Mouse (Mus musculus): ENCODE measurements at regions not wholly inside any gene's neighbourhood (a gene's known extent, or its start where the extent isn't known, plus 50 kb on each side); places are given as distances from the start of the nearest gene placed in this dataset.

DNA sequence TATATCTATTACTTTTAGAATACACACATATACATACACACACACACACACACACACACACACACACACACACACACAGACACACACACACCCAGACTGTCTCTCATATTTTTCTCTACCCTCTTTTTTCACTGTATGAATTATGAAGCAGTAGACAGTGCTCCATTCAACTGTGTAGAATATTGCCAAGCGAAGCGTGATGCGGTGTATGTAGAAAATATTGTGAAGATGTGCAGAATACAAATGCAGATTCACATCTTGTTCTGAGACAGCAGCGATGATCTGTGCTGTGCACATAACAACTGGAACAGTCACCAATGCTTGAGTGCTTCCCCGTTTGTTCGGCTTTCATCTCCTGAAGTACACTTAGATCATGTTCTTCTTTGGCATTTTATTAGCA lies 395.5 kb downstream of the Lipi start:
- Histone ChIP-seq H3K36me3 (ENCODE audit: insufficient read depth, low read length) (no peaks in the 10 kb centered on the region), H3K9me3 (ENCODE audit: low read length) (no peaks in the 10 kb centered on the region), H3K27me3 (ENCODE audit: insufficient read depth, low read length) (no peaks in the 10 kb centered on the region), H3K4me3 (replicated peaks; ENCODE audit: low read length) (no peak overlapping the region), H3K4me1 (replicated peaks; ENCODE audit: low read depth, low read length) (no peaks in the 10 kb centered on the region)
- TF ChIP-seq POU5F1 (IDR thresholded peaks at IDR 0.05; ENCODE audit: borderline replicate concordance, low read length) (no peak), CTCF (conservative IDR thresholded peaks at IDR 0.05; ENCODE audit: low read length) (no peak), NANOG (IDR thresholded peaks at IDR 0.05; ENCODE audit: borderline replicate concordance, low read length) (no peak)

DNA sequence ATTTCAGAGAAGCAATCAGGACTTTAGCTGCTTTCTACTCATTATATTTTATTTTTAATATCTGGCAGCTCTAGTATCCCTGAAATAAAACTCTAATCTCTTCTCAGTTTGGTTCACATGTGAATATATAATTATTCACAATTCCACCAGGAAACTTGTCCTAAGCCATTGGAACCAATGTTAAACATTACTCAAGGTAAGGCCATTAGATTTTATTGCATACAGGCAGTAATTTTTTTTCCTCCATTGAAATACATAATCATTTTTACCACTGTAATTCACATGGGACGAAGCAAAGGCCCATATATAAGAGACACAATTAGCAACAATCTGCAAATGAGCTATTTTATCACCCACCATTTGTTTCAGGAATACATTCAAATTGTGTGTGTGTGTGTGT lies 419.8 kb downstream of the Lipi start:
- no peak overlapping the region for H3K4me3 ChIP-seq (replicated peaks; ENCODE audit: low read length)
- H3K36me3 ChIP-seq (ENCODE audit: insufficient read depth, low read length), result no peaks in the 10 kb centered on the region
- no peaks in the 10 kb centered on the region for H3K27me3 ChIP-seq (ENCODE audit: insufficient read depth, low read length)
- TF ChIP-seq NANOG (IDR thresholded peaks at IDR 0.05; ENCODE audit: borderline replicate concordance, low read length), result no peak
- no peak for TF ChIP-seq POU5F1 (IDR thresholded peaks at IDR 0.05; ENCODE audit: borderline replicate concordance, low read length)
- no peak for TF ChIP-seq CTCF (conservative IDR thresholded peaks at IDR 0.05; ENCODE audit: low read length)
- H3K4me1 ChIP-seq (replicated peaks; ENCODE audit: low read depth, low read length), result no peaks in the 10 kb centered on the region
- H3K9me3 ChIP-seq (ENCODE audit: low read length), result no peaks in the 10 kb centered on the region

DNA sequence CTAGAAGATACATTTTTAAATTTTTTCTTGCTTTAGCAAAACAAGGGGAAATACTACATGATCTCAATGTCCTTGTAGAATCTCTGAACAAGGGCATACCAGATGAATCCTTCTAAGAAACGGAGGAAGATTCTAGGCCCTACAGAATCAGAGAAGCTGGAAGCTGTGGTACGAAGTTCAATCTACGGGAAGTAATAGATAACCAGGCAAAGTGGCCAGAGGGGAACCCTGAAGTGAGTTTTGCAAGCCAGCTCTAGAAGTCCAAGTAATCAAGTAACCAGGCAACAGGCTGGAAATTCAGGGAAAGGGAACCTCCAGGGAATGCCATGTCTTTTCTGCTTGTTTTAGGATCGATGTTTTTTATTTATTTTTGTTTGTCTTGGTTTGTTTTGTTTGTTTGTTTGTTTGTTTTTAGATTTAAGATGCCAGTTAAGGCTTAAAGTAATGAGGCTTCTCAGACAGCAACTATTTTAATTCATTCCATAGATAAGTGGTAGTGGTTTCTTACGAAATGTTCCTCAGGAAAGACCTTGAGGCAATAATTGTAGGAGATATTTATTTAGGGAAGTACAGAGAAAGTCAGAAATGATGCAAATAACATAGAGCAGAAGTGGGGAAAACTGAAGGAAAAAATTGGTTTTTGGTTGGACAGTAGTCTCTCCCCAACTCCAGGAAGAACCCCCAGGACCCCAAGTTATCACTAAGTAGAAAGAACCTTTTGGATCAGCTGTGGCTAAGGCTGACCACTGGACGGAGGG lies 420.7 kb downstream of the Lipi start:
- Histone ChIP-seq H3K27me3 (ENCODE audit: insufficient read depth, low read length) (no peaks in the 10 kb centered on the region), H3K4me3 (replicated peaks; ENCODE audit: low read length) (no peak overlapping the region), H3K36me3 (ENCODE audit: insufficient read depth, low read length) (no peaks in the 10 kb centered on the region), H3K9me3 (ENCODE audit: low read length) (no peaks in the 10 kb centered on the region), H3K4me1 (replicated peaks; ENCODE audit: low read depth, low read length) (no peaks in the 10 kb centered on the region)
- no peak for TF ChIP-seq NANOG (IDR thresholded peaks at IDR 0.05; ENCODE audit: borderline replicate concordance, low read length)
- TF ChIP-seq POU5F1 (IDR thresholded peaks at IDR 0.05; ENCODE audit: borderline replicate concordance, low read length), result no peak
- no peak for TF ChIP-seq CTCF (conservative IDR thresholded peaks at IDR 0.05; ENCODE audit: low read length)

DNA sequence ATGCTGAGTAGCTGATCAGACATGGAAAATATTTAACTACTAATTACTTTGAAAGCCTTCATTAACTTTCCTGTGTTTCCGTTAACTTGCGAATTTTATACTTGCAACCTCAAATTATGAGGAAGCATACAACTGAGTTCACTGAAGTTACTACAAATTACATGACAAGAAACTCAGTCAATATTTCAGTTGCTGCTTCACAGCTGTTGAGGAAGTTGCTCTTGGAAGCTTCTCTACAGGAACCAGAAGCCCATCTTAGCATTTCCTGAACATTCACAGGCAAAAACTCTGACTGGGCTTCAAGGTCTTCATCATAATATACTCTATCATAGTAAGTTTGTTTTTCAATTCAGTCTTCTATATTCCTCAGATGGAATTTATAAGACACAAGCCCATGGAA lies 426.1 kb downstream of the Lipi start:
- Histone ChIP-seq H3K27me3 (ENCODE audit: insufficient read depth, low read length) (no peaks in the 10 kb centered on the region), H3K4me1 (replicated peaks; ENCODE audit: low read depth, low read length) (no peaks in the 10 kb centered on the region), H3K9me3 (ENCODE audit: low read length) (no peaks in the 10 kb centered on the region), H3K4me3 (replicated peaks; ENCODE audit: low read length) (no peak overlapping the region), H3K36me3 (ENCODE audit: insufficient read depth, low read length) (no peaks in the 10 kb centered on the region)
- no peak for TF ChIP-seq POU5F1 (IDR thresholded peaks at IDR 0.05; ENCODE audit: borderline replicate concordance, low read length)
- no peak for TF ChIP-seq NANOG (IDR thresholded peaks at IDR 0.05; ENCODE audit: borderline replicate concordance, low read length)
- no peak for TF ChIP-seq CTCF (conservative IDR thresholded peaks at IDR 0.05; ENCODE audit: low read length)

DNA sequence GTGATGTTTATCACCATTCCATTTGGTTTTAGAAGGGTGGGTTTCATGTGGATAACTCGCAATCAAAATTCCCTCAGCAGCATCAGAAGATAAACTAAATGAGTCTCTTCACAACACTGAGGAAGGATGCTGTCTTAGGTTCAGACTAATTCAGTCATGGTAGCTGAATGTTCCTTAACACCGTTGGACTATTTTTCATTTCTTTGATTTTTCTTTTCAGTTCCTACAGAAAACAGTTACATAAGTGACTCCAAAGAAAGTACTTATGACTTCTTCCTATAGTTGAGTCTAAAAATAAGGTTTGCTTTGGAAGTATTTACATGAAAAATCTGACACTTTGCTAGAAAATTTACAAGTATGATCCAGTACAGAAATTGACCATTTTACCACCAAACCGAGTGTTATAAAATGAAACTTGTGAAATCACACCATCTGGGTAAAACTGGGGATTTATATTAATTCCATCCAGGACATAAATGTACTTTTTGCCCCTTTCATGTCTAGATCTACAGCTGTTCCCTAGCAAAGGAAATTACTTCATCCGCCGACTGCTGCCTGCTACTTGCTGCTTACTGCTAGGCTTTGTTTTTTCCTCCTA lies 430.3 kb downstream of the Lipi start:
- Histone ChIP-seq H3K27me3 (ENCODE audit: insufficient read depth, low read length) (no peaks in the 10 kb centered on the region), H3K4me3 (replicated peaks; ENCODE audit: low read length) (no peak overlapping the region), H3K36me3 (ENCODE audit: insufficient read depth, low read length) (no peaks in the 10 kb centered on the region), H3K4me1 (replicated peaks; ENCODE audit: low read depth, low read length) (no peaks in the 10 kb centered on the region), H3K9me3 (ENCODE audit: low read length) (no peaks in the 10 kb centered on the region)
- TF ChIP-seq NANOG (IDR thresholded peaks at IDR 0.05; ENCODE audit: borderline replicate concordance, low read length) (no peak), CTCF (conservative IDR thresholded peaks at IDR 0.05; ENCODE audit: low read length) (no peak), POU5F1 (IDR thresholded peaks at IDR 0.05; ENCODE audit: borderline replicate concordance, low read length) (no peak)

Data from E14TG2a.4 (cell line).